Mouse (Mus musculus): ENCODE measurements around the gene Pparg. TPM values are rescaled to one million over a fixed set of nuclear protein-coding genes. Genes with fewer than 3 reads are reported as not detected.

Gene Pparg
- polyA plus RNA-seq, 1 experiment, result 12.6 TPM

GRCm38 (mm10) chr6:115504915-115505314, 144.2 kb downstream of the Pparg start:
- H3ac ChIP-seq (ENCODE audit: control insufficient read depth, insufficient read length, low read depth), result no peak overlapping the region

GRCm38 (mm10) chr6:115506425-115506824, 145.7 kb downstream of the Pparg start:
- Histone ChIP-seq H3ac (ENCODE audit: control insufficient read depth, insufficient read length, low read depth) (no peak overlapping the region), H3K79me2 (ENCODE audit: control insufficient read depth, insufficient read depth) (no peaks in the 10 kb centered on the region), H3K4me3 (ENCODE audit: insufficient read depth, poor library complexity, severe bottlenecking) (no peak overlapping the region), H3K79me3 (ENCODE audit: low read depth) (no peaks in the 10 kb centered on the region), H3K27me3 (ENCODE audit: control insufficient read depth, insufficient read depth, insufficient read length) (no peaks in the 10 kb centered on the region), H3K36me3 (ENCODE audit: control insufficient read depth, insufficient read depth) (no peaks in the 10 kb centered on the region)
- TF ChIP-seq CEBPB (IDR thresholded peaks at IDR 0.05; ENCODE audit: low read depth) (no peak), USF1 (IDR thresholded peaks at IDR 0.05; ENCODE audit: low read depth) (no peak), CTCF (IDR thresholded peaks at IDR 0.05; ENCODE audit: control insufficient read depth, insufficient read depth, insufficient read length) (no peak), MAX (IDR thresholded peaks at IDR 0.05) (no peak)

More at GRCm38 (mm10) chr6:115504915-115505314, 144.2 kb downstream of the Pparg start:
- Histone ChIP-seq H3K36me3 (ENCODE audit: control insufficient read depth, insufficient read depth) (no peaks in the 10 kb centered on the region), H3K27me3 (ENCODE audit: control insufficient read depth, insufficient read depth, insufficient read length) (no peaks in the 10 kb centered on the region), H3K4me3 (ENCODE audit: insufficient read depth, poor library complexity, severe bottlenecking) (no peak overlapping the region), H3K79me3 (ENCODE audit: low read depth) (no peaks in the 10 kb centered on the region), H3K79me2 (ENCODE audit: control insufficient read depth, insufficient read depth) (no peaks in the 10 kb centered on the region)
- TF ChIP-seq MAX (IDR thresholded peaks at IDR 0.05) (no peak), MYOG (IDR thresholded peaks at IDR 0.05; ENCODE audit: control insufficient read depth, extremely low read depth, insufficient read length) (no peak), CEBPB (IDR thresholded peaks at IDR 0.05; ENCODE audit: low read depth) (no peak), MYOD1 (IDR thresholded peaks at IDR 0.05; ENCODE audit: control insufficient read depth, insufficient read length, low read depth) (no peak), CTCF (IDR thresholded peaks at IDR 0.05; ENCODE audit: control insufficient read depth, insufficient read depth, insufficient read length) (no peak), FOSL1 (IDR thresholded peaks at IDR 0.05; ENCODE audit: insufficient read depth, low read length, poor library complexity, severe bottlenecking) (no peak), USF1 (IDR thresholded peaks at IDR 0.05; ENCODE audit: low read depth) (no peak)

- H3K36me3 ChIP-seq (ENCODE audit: control insufficient read depth, insufficient read depth), result no peaks in the 10 kb centered on the region
- no peak overlapping the region for H3K4me3 ChIP-seq (ENCODE audit: insufficient read depth, poor library complexity, severe bottlenecking)
- no peaks in the 10 kb centered on the region for H3K79me2 ChIP-seq (ENCODE audit: control insufficient read depth, insufficient read depth)
- no peak for TF ChIP-seq MAX (IDR thresholded peaks at IDR 0.05)
- no peak overlapping the region for H3ac ChIP-seq (ENCODE audit: control insufficient read depth, insufficient read length, low read depth)
- H3K27me3 ChIP-seq (ENCODE audit: control insufficient read depth, insufficient read depth, insufficient read length), result no peaks in the 10 kb centered on the region
- no peaks in the 10 kb centered on the region for H3K79me3 ChIP-seq (ENCODE audit: low read depth)
Measured at GRCm38 (mm10) chr6:115511447-115511846, 150.7 kb downstream of the Pparg start.

- no peaks in the 10 kb centered on the region for H3K36me3 ChIP-seq (ENCODE audit: control insufficient read depth, insufficient read depth)
- H3K79me3 ChIP-seq (ENCODE audit: low read depth), result no peaks in the 10 kb centered on the region
- TF ChIP-seq CEBPB (IDR thresholded peaks at IDR 0.05; ENCODE audit: low read depth) (no peak), MYOD1 (IDR thresholded peaks at IDR 0.05; ENCODE audit: control insufficient read depth, insufficient read length, low read depth) (peak; percentile 57), USF1 (IDR thresholded peaks at IDR 0.05; ENCODE audit: low read depth) (no peak)
- H3ac ChIP-seq (ENCODE audit: control insufficient read depth, insufficient read length, low read depth), result no peak overlapping the region
- no peaks in the 10 kb centered on the region for H3K79me2 ChIP-seq (ENCODE audit: control insufficient read depth, insufficient read depth)
- no peaks in the 10 kb centered on the region for H3K27me3 ChIP-seq (ENCODE audit: control insufficient read depth, insufficient read depth, insufficient read length)
- H3K4me3 ChIP-seq (ENCODE audit: insufficient read depth, poor library complexity, severe bottlenecking), result no peak overlapping the region
Measured at GRCm38 (mm10) chr6:115513207-115513606, 152.5 kb downstream of the Pparg start.

GRCm38 (mm10) chr6:115517904-115518303, 157.2 kb downstream of the Pparg start:
- Histone ChIP-seq H3K79me3 (ENCODE audit: low read depth) (no peaks in the 10 kb centered on the region), H3K79me2 (ENCODE audit: control insufficient read depth, insufficient read depth) (no peaks in the 10 kb centered on the region), H3K36me3 (ENCODE audit: control insufficient read depth, insufficient read depth) (no peaks in the 10 kb centered on the region), H3ac (ENCODE audit: control insufficient read depth, insufficient read length, low read depth) (no peak overlapping the region), H3K27me3 (ENCODE audit: control insufficient read depth, insufficient read depth, insufficient read length) (no peaks in the 10 kb centered on the region), H3K4me3 (ENCODE audit: insufficient read depth, poor library complexity, severe bottlenecking) (no peak overlapping the region)
- TF ChIP-seq CEBPB (IDR thresholded peaks at IDR 0.05; ENCODE audit: low read depth) (no peak), USF1 (IDR thresholded peaks at IDR 0.05; ENCODE audit: low read depth) (no peak), FOSL1 (IDR thresholded peaks at IDR 0.05; ENCODE audit: insufficient read depth, low read length, poor library complexity, severe bottlenecking) (no peak), MAX (IDR thresholded peaks at IDR 0.05) (no peak), MYOD1 (IDR thresholded peaks at IDR 0.05; ENCODE audit: control insufficient read depth, insufficient read length, low read depth) (no peak), CTCF (IDR thresholded peaks at IDR 0.05; ENCODE audit: control insufficient read depth, insufficient read depth, insufficient read length) (no peak), MYOG (IDR thresholded peaks at IDR 0.05; ENCODE audit: control insufficient read depth, extremely low read depth, insufficient read length) (no peak)

- TF ChIP-seq CTCF (IDR thresholded peaks at IDR 0.05; ENCODE audit: control insufficient read depth, insufficient read depth, insufficient read length) (no peak), MYOG (IDR thresholded peaks at IDR 0.05; ENCODE audit: control insufficient read depth, extremely low read depth, insufficient read length) (no peak), FOSL1 (IDR thresholded peaks at IDR 0.05; ENCODE audit: insufficient read depth, low read length, poor library complexity, severe bottlenecking) (no peak), CEBPB (IDR thresholded peaks at IDR 0.05; ENCODE audit: low read depth) (no peak), USF1 (IDR thresholded peaks at IDR 0.05; ENCODE audit: low read depth) (no peak), MYOD1 (IDR thresholded peaks at IDR 0.05; ENCODE audit: control insufficient read depth, insufficient read length, low read depth) (no peak), MAX (IDR thresholded peaks at IDR 0.05) (no peak)
- no peaks in the 10 kb centered on the region for H3K79me2 ChIP-seq (ENCODE audit: control insufficient read depth, insufficient read depth)
- no peak overlapping the region for H3ac ChIP-seq (ENCODE audit: control insufficient read depth, insufficient read length, low read depth)
- no peak overlapping the region for H3K4me3 ChIP-seq (ENCODE audit: insufficient read depth, poor library complexity, severe bottlenecking)
- H3K27me3 ChIP-seq (ENCODE audit: control insufficient read depth, insufficient read depth, insufficient read length), result no peaks in the 10 kb centered on the region
- no peaks in the 10 kb centered on the region for H3K79me3 ChIP-seq (ENCODE audit: low read depth)
- no peaks in the 10 kb centered on the region for H3K36me3 ChIP-seq (ENCODE audit: control insufficient read depth, insufficient read depth)
Measured at GRCm38 (mm10) chr6:115518352-115518751, 157.6 kb downstream of the Pparg start.
